Mouse (Mus musculus) neural tube, embryonic 15.5 days (tissue): ENCODE measurements around the gene Gm37240. TPM values are rescaled to one million over a fixed set of nuclear protein-coding genes. Genes with fewer than 3 reads are reported as not detected.

Experiments used
- ATAC-seq: fragments of 200-750 bp; cut with Nextera tagmentation; 2 replicates; pipeline ENCODE4 v1.8.0; 2017; ENCODE audit warnings: mild to moderate bottlenecking, moderate TSS enrichment, moderate library complexity; ENCODE audit not compliant: low FRiP score
- H3K27ac ChIP-seq: fragments of 300-500 bp; sonication (generic); replicated peaks from 2 replicates; pipeline ENCODE4 v1.5.1; 2015; ENCODE audit warnings: mild to moderate bottlenecking, inconsistent platforms
- H3K27me3 ChIP-seq: fragments of 300-500 bp; sonication (generic); replicated peaks from 2 replicates; pipeline ENCODE4 v1.6.1; 2015; ENCODE audit warnings: inconsistent platforms
- H3K36me3 ChIP-seq: fragments of 300-500 bp; sonication (generic); 2 replicates; pipeline ENCODE4 v1.6.1; 2015; ENCODE audit warnings: inconsistent platforms
- H3K4me1 ChIP-seq: fragments of 300-500 bp; sonication (generic); 2 replicates; pipeline ENCODE4 v1.6.1; 2015; ENCODE audit warnings: inconsistent platforms
- H3K4me2 ChIP-seq: fragments of 300-500 bp; sonication (generic); 2 replicates; pipeline ENCODE4 v1.6.1; 2015; ENCODE audit warnings: inconsistent platforms, mild to moderate bottlenecking, moderate library complexity
- H3K4me3 ChIP-seq: fragments of 300-500 bp; sonication (generic); replicated peaks from 2 replicates; pipeline ENCODE4 v1.5.1; 2015; ENCODE audit warnings: mild to moderate bottlenecking, inconsistent platforms
- H3K9ac ChIP-seq: fragments of 300-500 bp; sonication (generic); replicated peaks from 2 replicates; pipeline ENCODE4 v1.6.1; 2015; ENCODE audit warnings: mild to moderate bottlenecking, inconsistent platforms
- H3K9me3 ChIP-seq: fragments of 300-500 bp; sonication (generic); replicated peaks from 2 replicates; pipeline ENCODE4 v1.6.1; 2016; ENCODE audit warnings: inconsistent platforms
- WGBS: fragments of 180-500 bp; shearing (Covaris S2); methylation state at CpG from one replicate; pipeline ENCODE4 v1.1.7; 2015; ENCODE audit warnings: mixed read lengths; 5-methylcytosine and 5-hydroxymethylcytosine counted together
- polyA plus RNA-seq: library from polyadenylated mRNA; unstranded; fragments of >200 nt; fragmentation: Nextera tagmentation; extraction: Ambion mirVana; gene quantifications from 2 replicates; pipeline ENCODE4 v1.2.1, GENCODE M21; 2015

Gene Gm37240
- polyA plus RNA-seq, 1 experiment from 2014 or later: 0.99 TPM

GRCm38 (mm10) chr3:85667683-85668082 lies 219.6 kb downstream of the Gm37240 start:
- Histone ChIP-seq H3K27me3 (no peaks in the 10 kb centered on the region), H3K4me2 (no peak overlapping the region), H3K36me3 (no peaks in the 10 kb centered on the region), H3K9ac (no peak overlapping the region), H3K4me3 (no peak overlapping the region), H3K27ac (no peak overlapping the region), H3K9me3 (no peaks in the 10 kb centered on the region), H3K4me1 (0 out of 2 replicates have a peak, but pooled peaks cover 2% of the 10 kb centered on the region)
- ATAC-seq: no peak
- 87% methylated on average over 6 of the region's 6 CpGs for WGBS

- no peak overlapping the region for H3K9ac ChIP-seq
- H3K27me3 ChIP-seq: no peaks in the 10 kb centered on the region
- H3K4me2 ChIP-seq: no peak overlapping the region
- H3K9me3 ChIP-seq: no peaks in the 10 kb centered on the region
- H3K27ac ChIP-seq: 0 out of 2 replicates have a peak overlapping the region, but pooled peaks have one; percentile 3
- H3K36me3 ChIP-seq: no peaks in the 10 kb centered on the region
- H3K4me1 ChIP-seq: peaks cover 6% of the 10 kb centered on the region; the same call in 1 of the 2 replicates
- WGBS: 60% methylated on average over 12 of the region's 12 CpGs
- ATAC-seq: no peak
- no peak overlapping the region for H3K4me3 ChIP-seq
Measured at GRCm38 (mm10) chr3:85666736-85667135, 220.6 kb downstream of the Gm37240 start.

GRCm38 (mm10) chr3:85666166-85666565 lies 221.2 kb downstream of the Gm37240 start:
- Histone ChIP-seq H3K27me3 (no peaks in the 10 kb centered on the region), H3K4me3 (no peak overlapping the region), H3K27ac (no peak overlapping the region), H3K9ac (no peak overlapping the region), H3K9me3 (no peaks in the 10 kb centered on the region), H3K36me3 (no peaks in the 10 kb centered on the region), H3K4me2 (no peak overlapping the region), H3K4me1 (peaks cover 8% of the 10 kb centered on the region; the same call in 1 of the 2 replicates)
- 68% methylated on average over 3 of the region's 3 CpGs for WGBS
- no peak for ATAC-seq

GRCm38 (mm10) chr3:85664591-85665171 lies 222.6 kb downstream of the Gm37240 start:
- Histone ChIP-seq H3K36me3 (no peaks in the 10 kb centered on the region), H3K9me3 (no peaks in the 10 kb centered on the region), H3K27me3 (no peaks in the 10 kb centered on the region), H3K27ac (no peak overlapping the region), H3K4me1 (peaks cover 9% of the 10 kb centered on the region; the same call in 1 of the 2 replicates), H3K4me3 (no peak overlapping the region), H3K4me2 (no peak overlapping the region), H3K9ac (no peak overlapping the region)
- 87% methylated on average over 10 of the region's 10 CpGs for WGBS
- ATAC-seq: no peak

GRCm38 (mm10) chr3:85663826-85664225 lies 223.5 kb downstream of the Gm37240 start:
- Histone ChIP-seq H3K9ac (no peak overlapping the region), H3K27ac (no peak overlapping the region), H3K9me3 (no peaks in the 10 kb centered on the region), H3K36me3 (no peaks in the 10 kb centered on the region), H3K27me3 (no peaks in the 10 kb centered on the region), H3K4me1 (peaks cover 11% of the 10 kb centered on the region; the same call in 1 of the 2 replicates), H3K4me2 (no peak overlapping the region), H3K4me3 (no peak overlapping the region)
- 76% methylated on average over 5 of the region's 5 CpGs for WGBS
- ATAC-seq: no peak

- H3K4me2 ChIP-seq: no peak overlapping the region
- no peaks in the 10 kb centered on the region for H3K9me3 ChIP-seq
- no peak overlapping the region for H3K4me3 ChIP-seq
- H3K9ac ChIP-seq: no peak overlapping the region
- no peak for ATAC-seq
- no peaks in the 10 kb centered on the region for H3K27me3 ChIP-seq
- WGBS: 51% methylated on average over 10 of the region's 10 CpGs
- no peaks in the 10 kb centered on the region for H3K36me3 ChIP-seq
- peaks cover 11% of the 10 kb centered on the region; the same call in 1 of the 2 replicates for H3K4me1 ChIP-seq
- H3K27ac ChIP-seq: no peak overlapping the region
Measured at GRCm38 (mm10) chr3:85661926-85662813, 225.1 kb downstream of the Gm37240 start.

GRCm38 (mm10) chr3:85659681-85660080 lies 227.6 kb downstream of the Gm37240 start:
- Histone ChIP-seq H3K4me1 (peaks cover 11% of the 10 kb centered on the region; the same call in 1 of the 2 replicates), H3K4me2 (no peak overlapping the region), H3K27me3 (no peaks in the 10 kb centered on the region), H3K36me3 (no peaks in the 10 kb centered on the region), H3K27ac (no peak overlapping the region), H3K9ac (no peak overlapping the region), H3K4me3 (no peak overlapping the region), H3K9me3 (no peaks in the 10 kb centered on the region)
- ATAC-seq: no peak
- 82% methylated on average over 7 of the region's 7 CpGs for WGBS

GRCm38 (mm10) chr3:85655538-85655937 lies 231.8 kb downstream of the Gm37240 start:
- Histone ChIP-seq H3K27ac (no peak overlapping the region), H3K9me3 (no peaks in the 10 kb centered on the region), H3K36me3 (no peaks in the 10 kb centered on the region), H3K4me3 (no peak overlapping the region), H3K4me2 (no peak overlapping the region), H3K9ac (no peak overlapping the region), H3K4me1 (peaks cover 12% of the 10 kb centered on the region), H3K27me3 (no peaks in the 10 kb centered on the region)
- WGBS: 98% methylated on average over 3 of the region's 3 CpGs
- ATAC-seq: no peak

GRCm38 (mm10) chr3:85652727-85653665 lies 234.3 kb downstream of the Gm37240 start:
- H3K9ac ChIP-seq: no peak overlapping the region
- ATAC-seq: no peak
- peak overlapping the region; percentile 18; the same call in 1 of the 2 replicates for H3K27ac ChIP-seq

GRCm38 (mm10) chr3:85649176-85649575 lies 238.1 kb downstream of the Gm37240 start:
- Histone ChIP-seq H3K9me3 (no peaks in the 10 kb centered on the region), H3K27ac (no peak overlapping the region)
- WGBS: 92% methylated on average over 4 of the region's 4 CpGs

More at GRCm38 (mm10) chr3:85652727-85653665, 234.3 kb downstream of the Gm37240 start:
- H3K4me1 ChIP-seq: peaks cover 9% of the 10 kb centered on the region
- H3K36me3 ChIP-seq: no peaks in the 10 kb centered on the region
- 77% methylated on average over 4 of the region's 4 CpGs for WGBS
- no peak overlapping the region for H3K4me2 ChIP-seq
- no peaks in the 10 kb centered on the region for H3K27me3 ChIP-seq
- no peaks in the 10 kb centered on the region for H3K9me3 ChIP-seq
- H3K4me3 ChIP-seq: no peak overlapping the region

GRCm38 (mm10) chr3:85645517-85646004 lies 241.8 kb downstream of the Gm37240 start:
- no peak overlapping the region for H3K27ac ChIP-seq
- no peak for ATAC-seq

More at GRCm38 (mm10) chr3:85649176-85649575, 238.1 kb downstream of the Gm37240 start:
- ATAC-seq: no peak
- Histone ChIP-seq H3K4me3 (no peak overlapping the region), H3K4me1 (peaks cover 9% of the 10 kb centered on the region), H3K4me2 (no peak overlapping the region), H3K36me3 (no peaks in the 10 kb centered on the region), H3K9ac (no peak overlapping the region), H3K27me3 (no peaks in the 10 kb centered on the region)

More at GRCm38 (mm10) chr3:85645517-85646004, 241.8 kb downstream of the Gm37240 start:
- no peak overlapping the region for H3K4me2 ChIP-seq
- H3K9ac ChIP-seq: no peak overlapping the region
- no peaks in the 10 kb centered on the region for H3K27me3 ChIP-seq
- 74% methylated on average over 7 of the region's 7 CpGs for WGBS
- H3K4me3 ChIP-seq: no peak overlapping the region
- no peaks in the 10 kb centered on the region for H3K36me3 ChIP-seq
- H3K4me1 ChIP-seq: no peaks in the 10 kb centered on the region
- no peaks in the 10 kb centered on the region for H3K9me3 ChIP-seq
